Mouse (Mus musculus) megakaryocyte, embryonic 14.5 days (primary cell): ENCODE data around the gene Inpp5a.

Experiments used
- FLI1 ChIP-seq: IDR thresholded peaks from 2 replicates; pipeline ENCODE4 v1.6.1; 2012; ENCODE audit warnings: low read length, inconsistent platforms, mixed read lengths
- GATA1 ChIP-seq: IDR thresholded peaks from 3 replicates; pipeline ENCODE4 v1.6.1; 2012; ENCODE audit warnings: mixed read lengths, low read length, inconsistent platforms, borderline replicate concordance

DNA sequence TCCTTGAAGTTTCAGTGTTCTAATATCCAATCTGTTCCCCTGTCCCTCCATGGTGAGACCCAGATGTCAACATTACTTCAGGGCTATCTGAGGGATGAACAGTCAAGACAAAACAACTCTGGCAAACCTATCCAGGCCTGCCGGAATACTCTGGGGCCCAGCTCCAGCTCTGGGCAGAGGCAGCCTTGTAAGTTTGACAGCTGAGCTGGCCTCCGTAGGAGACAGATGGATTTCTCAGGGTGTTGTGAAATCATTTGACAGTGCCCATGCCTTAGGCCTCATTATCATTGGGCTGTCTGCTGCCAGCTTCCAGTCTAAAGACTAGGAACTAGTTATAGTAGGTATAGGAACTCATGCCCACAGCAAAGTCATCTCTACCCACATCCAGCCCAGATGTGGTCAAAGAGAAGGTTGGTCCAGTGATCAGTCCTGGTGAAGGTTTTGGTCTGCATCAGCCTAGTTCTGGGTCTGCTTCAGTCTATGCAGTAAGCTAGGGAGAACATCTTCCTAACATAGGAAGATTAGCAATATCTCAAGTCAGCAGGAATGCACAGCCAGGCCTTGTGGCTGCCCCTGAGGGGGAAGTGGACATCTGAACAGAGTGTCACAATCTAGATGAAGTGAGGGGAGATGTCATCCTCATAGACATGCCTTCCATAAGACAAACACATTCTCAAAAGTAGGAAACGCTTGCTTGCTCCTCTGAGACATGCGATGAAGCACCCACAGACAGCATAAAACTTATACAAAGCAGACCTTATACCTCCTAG lies 34.4 kb upstream of the Inpp5a start:
- no peak for TF ChIP-seq GATA1
- no peak for TF ChIP-seq FLI1
